Mouse (Mus musculus) gastrocnemius, postnatal 14 days (tissue): ENCODE results near the gene Aak1. TPM values are rescaled to one million over a fixed set of nuclear protein-coding genes. Genes with fewer than 3 reads are reported as not detected.
"Not testable (repeated sequence)": the region's sequence is repeated elsewhere in the genome, so short reads cannot be mapped to it uniquely, and the experiment has no call there.

ENCODE experiments used
- DNase-seq: peaks from one replicate; pipeline ENCODE4 v3.0.0; 2021; ENCODE audit warnings: mixed read lengths
- intact Hi-C: fragments of 180-260 bp; cut with DNase I; formaldehyde crosslinking; loops from one replicate; pipeline ENCODE4 v1.15.1; 2025; ENCODE audit warnings: low total_unique reads
- total RNA-seq, 2 experiments: library from RNA; stranded (reverse); gene quantifications; 2 replicates each; pipeline ENCODE4 v1.2.3; 2021

Gene Aak1
- total RNA-seq, 2 experiments from 2014 or later = 27.8 to 30.8 TPM

DNA sequence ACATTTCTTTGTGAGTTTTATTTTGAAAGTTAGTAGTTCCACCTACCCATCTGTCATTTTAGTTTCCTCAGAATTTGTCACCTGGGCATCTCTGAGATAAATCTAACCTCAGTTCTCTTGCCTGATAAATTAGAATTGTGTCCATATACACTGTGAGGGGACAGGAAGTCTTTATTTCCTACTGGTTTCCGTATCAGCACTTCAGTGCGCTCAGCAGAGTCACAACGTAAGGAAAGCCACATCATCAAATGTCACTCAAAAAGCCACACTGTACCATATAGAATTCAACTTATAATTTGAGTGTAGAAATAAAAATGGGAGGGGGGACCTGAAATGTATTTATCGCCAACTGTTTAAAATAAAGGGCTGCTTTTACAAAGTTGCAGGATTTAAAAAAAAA is 144.9 kb downstream of the Aak1 start:
- intact Hi-C loops = no loop called here
- no peak for DNase-seq

DNA sequence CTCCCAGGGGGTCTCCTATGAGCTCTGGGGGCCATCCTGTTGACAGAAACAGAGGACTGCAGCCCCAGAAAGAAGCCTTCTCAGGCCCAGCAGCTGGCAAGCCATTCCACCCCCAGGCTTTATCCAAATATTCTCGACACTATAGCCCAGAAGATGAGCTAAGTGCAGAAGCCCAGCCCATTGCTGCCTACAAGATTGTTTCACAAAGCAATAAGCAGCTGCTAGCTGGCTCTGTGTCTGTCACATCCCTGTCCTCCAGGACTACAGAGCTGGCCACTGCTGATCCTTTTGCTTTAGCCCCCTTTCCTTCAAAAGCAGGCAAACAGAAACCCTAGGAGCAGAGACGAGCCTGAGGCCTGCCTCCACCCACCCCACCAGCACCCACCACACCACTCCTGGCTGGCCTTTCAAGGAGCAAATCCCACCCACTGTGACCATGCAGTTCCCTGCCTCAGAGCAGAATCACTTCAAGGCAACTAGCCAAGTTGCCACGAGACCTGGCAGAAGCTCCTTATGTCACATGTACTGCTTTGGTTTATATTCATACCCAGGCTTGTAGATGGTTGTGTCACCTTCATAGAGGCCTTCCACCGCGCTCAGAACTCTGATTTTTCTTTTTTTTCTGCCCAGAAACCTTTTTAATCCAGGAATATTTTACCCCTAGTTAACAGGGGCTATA is 147.5 kb downstream of the Aak1 start:
- intact Hi-C loops = no loop called here
- peak; percentile 21 for DNase-seq

DNA sequence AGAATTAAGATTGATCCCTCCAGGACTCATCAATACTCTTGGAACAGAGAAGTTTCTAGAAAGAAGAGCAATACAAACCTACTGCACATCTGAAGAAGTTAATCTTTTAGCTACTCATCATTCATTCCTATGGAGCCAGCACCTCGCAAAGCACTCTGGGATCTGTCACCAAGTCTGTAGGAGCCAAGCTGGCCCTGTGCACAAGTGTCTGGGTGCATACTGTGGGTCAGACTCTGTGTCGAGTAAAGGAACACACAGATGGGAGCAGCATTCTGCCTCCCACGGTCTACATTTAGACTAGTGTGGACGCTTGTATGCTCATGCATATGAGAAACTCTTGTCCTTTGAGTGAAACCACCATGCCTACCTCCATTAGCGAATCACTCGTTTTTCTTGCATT is 148.0 kb downstream of the Aak1 start:
- DNase-seq = no peak
- intact Hi-C loops = no loop called here

DNA sequence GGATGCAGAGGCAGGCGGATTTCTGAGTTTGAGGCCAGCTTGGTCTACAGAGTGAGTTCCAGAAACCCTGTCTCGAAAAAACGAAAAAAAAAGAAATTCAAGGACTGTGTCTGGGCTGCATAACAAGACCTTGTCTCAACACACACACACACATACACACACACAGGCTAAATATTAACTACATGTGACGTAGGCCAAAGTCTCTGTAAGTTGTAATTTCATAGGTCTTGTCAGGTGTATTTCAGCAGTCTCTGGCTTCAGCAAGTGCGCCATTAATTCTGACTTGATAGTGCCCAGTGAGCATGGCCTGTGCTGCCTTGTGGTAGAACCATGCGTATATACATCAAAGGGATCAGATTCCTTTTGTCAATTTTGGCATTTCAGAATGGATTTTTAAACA is 152.7 kb downstream of the Aak1 start:
- intact Hi-C loops = loop anchor here (5.0 kb wide), 1 partner anchor 190 kb away; no protein-coding TSS in a partner anchor

DNA sequence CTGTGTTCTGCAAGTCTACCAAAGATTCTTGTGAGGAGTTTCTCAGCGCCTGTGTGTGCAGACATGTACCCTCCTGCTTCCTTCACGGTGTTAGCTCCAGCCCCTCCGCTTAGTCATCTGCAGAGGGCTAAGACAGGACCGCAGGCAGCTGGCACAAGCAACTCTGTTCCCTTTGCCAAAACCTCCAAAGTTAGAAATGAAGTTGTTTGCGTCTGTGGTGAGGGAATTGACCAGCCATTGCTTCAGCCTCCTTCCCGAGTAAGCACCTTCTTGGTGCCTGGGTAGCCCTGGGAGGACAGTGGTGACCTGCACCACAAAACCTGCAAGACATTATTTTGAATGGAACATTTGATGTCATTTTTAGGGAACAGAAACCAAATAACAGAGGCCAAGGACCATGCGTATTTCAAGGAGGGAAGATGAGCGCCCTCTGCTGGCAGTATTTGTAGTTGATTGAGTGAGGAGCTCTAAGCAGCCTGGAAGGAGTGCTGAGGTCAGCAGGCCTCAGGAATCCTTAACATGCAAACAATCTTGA is 153.3 kb downstream of the Aak1 start:
- DNase-seq = peak; percentile 86
- intact Hi-C loops = loop anchor here (5.0 kb wide), 1 partner anchor 190 kb away; no protein-coding TSS in a partner anchor

More for the DNA sequence above, 152.7 kb downstream of the Aak1 start:
- no peak for DNase-seq

- intact Hi-C loops = loop anchor here (5.0 kb wide), 1 partner anchor 192 kb away; no protein-coding TSS in a partner anchor
- no peak for DNase-seq
These were observed 154.8 kb downstream of the Aak1 start for GRCm38 (mm10) chr6:87004099-87004498.

DNA sequence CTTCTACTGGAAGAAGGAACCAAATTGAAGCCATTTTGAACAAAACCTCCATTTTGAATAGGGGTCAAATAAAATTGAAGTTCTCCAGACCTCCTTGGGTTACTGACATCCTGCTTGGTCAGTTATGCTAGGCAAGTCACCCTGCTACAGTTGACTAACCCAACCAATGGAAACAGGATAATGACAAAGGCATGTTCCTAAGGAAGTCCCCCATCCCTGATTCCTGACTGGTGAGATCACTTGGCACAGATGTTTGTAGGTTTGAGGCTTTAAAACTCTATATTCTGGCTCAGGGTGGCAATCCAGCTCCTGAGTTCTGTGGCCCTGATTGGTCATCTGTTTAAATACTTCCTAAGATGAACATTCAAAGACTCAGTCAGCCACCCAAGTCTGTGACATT is 156.3 kb downstream of the Aak1 start:
- intact Hi-C loops = no loop called here
- no peak for DNase-seq

DNA sequence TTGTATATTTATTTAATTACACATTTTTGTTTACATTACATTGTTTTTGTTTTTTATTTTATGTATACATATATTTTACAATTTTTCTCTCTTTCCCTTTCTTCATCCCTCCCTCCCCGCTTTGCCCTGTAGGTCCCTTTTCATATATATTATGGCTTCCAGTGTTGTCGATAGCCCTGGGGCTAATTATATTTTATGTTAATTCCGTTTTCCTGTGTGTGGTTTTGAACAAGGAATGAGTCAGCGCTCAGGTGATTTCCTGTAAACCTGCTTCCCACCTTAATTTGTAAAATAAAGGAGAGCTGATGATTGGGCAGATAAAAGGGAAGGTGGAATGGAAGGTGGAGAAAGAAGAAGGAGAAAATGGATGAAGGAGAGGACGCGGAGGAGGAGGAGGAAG is 159.6 kb downstream of the Aak1 start, which contains the start of gene Nfu1:
Nfu1 (plus strand) TSS at position 350 of the 400 bp plus-strand sequence.
- intact Hi-C loops = no loop called here

GRCm38 (mm10) chr6:87009692-87010328 is 160.5 kb downstream of the Aak1 start:
- intact Hi-C loops = no loop called here
- DNase-seq = peak; percentile 96

More for the DNA sequence above, 159.6 kb downstream of the Aak1 start, which contains the start of gene Nfu1:
- DNase-seq = no peak

DNA sequence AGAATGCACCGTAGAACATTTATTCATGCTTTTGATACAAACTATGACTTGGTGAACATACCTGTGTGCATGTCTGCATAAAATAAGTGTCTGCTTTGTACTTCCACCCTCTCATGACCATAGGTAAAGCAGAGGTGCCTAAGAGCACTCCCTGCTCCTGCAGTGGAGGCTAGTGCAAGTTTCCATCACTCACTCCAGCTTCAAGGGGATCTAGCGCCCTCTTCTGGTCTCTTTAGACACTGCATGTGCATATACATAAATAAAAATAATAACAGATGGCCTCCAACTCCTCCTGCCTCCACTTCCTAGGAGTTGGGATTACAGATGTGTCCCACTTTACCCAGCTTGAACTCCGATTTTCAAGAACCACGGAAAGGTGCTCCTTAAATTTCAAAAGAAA is 167.6 kb downstream of the Aak1 start:
- intact Hi-C loops = no loop called here
- DNase-seq = peak; percentile 18

DNA sequence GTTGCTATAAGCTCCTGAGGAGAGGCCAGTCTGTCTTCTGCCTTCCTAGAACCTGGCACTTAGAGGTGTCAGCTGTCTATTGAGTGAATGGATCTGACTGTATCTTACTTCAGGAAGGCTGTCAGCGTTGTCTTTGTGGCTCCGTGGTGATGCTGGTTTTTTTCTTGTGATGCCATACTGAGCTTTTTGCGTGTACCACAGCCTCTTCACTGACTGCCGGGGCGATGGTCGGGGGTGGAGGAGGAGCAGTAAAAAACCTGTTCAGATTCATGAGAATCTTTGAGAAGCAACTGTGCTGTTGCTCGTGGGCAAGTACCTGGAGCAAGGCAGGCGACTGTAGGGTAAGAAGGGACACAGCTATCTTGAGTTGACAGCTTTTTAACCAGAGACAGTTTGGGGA is 169.6 kb downstream of the Aak1 start:
- DNase-seq = no peak
- intact Hi-C loops = no loop called here

DNA sequence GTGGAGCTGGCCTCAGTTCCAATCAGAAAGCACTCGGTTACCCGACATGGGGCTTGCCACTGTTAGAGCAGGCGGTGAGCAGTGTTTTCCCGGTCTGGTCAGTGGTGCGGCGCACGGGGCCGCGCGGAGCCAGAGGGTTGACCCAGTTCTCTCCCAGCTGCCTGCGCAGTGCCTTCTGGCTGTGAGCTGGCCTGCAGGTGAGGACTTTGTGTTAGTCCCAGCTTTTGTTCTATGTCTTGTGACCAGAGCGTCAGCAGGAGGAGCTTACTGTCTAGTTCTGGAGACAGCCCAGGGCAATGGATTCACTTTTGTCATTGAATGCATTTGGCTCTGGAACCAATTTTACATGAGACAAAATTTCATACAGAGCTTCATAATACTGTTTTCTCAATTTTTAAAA is 172.5 kb downstream of the Aak1 start:
- intact Hi-C loops = no loop called here
- DNase-seq = no peak

- no peak for DNase-seq
These were observed 177.7 kb downstream of the Aak1 start for GRCm38 (mm10) chr6:87026980-87027379.

DNA sequence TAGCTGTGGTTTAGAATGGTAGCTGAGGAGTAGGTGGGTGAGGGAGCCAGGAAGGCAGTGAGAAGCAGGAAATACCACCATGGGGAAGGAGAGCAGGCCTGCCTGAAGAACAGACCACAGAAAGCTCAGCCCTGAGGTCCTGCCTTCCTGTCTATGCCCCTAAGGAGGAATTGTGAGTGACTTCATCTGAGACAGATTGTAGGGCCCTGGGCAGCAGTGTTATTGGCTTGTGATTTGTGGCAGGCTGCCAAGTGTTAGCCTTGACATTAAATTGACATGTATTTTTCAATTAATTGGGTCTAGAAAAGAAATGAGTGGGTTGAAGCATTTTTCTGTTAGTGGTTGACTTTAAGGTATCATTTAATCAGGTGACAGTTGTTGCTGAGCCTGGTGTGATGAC is 179.6 kb downstream of the Aak1 start:
- DNase-seq = no peak
- intact Hi-C loops = no loop called here

More at GRCm38 (mm10) chr6:87026980-87027379, 177.7 kb downstream of the Aak1 start:
- intact Hi-C loops = no loop called here

- DNase-seq, intact Hi-C loops: not testable (repeated sequence)
These were observed 182.0 kb downstream of the Aak1 start for GRCm38 (mm10) chr6:87031310-87031709.

DNA sequence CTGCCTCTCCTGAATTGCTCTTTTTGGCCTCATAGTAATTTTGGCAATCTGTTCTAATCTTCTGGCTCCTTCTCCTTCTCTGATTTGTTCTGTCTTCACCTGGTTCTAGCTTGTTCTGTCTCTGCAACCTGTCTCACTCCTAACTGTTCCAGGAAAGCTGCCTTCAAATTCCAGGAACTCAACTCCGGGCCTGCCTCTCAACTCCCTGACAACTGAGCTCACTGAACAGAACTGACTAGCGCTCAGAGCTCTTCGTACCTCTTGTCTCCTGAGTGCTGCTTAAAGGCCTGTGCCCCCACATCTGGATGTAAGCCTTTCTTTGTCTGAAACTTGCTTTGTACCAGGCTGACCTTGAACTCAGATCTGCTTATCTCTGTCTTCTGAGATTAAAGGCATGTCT is 183.1 kb downstream of the Aak1 start:
- DNase-seq = no peak
- intact Hi-C loops = no loop called here

DNA sequence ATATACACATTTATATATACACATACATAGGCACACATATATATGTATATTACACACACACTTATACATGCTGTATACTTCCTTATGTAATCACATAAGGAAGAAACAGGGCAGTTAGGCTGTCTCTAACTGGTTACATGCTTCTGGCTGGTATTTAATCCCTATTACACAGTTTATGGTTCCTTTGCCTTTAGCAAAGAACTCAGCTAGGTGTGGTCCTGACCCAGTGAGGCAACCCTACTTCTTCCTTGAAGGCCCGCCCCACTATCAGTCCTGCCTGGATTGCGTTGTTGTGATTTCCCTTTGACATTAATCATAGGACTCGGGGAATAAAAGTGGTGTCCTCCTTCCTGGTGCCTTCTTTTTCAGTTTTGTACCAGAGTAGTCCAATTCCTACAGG is 185.1 kb downstream of the Aak1 start:
- no peak for DNase-seq
- intact Hi-C loops = no loop called here

DNA sequence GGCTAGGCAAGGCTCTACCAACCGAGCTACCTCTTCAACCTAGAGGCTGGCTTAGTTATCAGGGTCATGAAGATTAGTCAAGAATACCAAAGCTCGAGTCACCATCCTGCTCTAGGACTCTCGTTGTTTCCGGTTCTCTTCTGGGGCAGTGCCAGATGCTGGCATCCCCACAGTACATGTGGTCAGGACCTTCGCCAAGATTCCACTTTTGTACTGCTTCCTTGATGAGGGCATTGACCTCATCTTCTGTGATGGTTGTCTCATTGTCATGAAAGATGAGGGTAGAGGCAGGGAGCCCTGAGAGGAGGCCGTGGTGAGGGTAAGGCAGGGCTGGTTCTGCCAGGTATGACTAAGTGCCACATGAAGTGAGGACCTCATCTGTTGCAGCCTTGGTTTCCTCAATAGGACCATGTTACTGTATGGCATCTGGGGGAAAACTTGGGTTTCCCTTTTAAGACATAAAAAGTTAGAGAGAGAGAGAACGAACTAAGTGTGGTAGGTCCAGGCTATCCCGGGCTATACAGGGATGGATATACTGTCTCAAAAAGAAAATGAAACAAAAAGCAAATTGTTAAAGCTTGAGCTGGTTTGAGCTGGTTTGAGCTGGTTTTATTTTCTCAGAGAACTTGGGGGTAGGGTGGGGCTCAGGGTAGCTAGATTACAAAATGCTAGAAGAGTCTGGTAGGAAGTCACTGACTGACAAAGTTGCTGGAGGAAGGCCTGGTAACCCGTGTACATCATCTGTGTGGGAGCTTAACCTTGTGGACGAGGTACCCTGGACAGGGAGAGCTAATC is 188.7 kb downstream of the Aak1 start:
- intact Hi-C loops = no loop called here
- no peak for DNase-seq

- intact Hi-C loops = no loop called here
- no peak for DNase-seq
These were observed 189.8 kb downstream of the Aak1 start for GRCm38 (mm10) chr6:87039161-87039560.

DNA sequence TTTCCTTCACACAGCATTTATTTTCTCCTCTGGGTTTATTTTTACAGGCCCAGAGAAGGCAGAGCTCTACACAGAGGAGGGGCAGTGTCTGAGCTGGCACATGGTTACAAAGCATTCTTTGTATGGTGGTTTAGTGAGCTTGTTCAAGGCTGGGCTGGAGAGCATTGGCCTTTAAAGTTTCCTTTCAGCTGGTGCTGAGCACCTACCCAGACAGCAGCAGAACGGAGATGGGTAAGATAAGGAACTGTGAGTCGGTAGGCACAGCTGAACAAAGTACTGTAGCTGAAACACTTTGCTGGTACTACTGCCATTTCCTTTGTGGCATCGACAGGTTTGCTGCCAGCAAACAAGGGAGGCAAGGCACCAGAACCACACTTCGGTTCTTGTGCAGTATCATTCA is 191.7 kb downstream of the Aak1 start:
- DNase-seq = no peak
- intact Hi-C loops = no loop called here
